Mouse (Mus musculus): Measurements from ENCODE around the gene Il11. TPM values are rescaled to one million over a fixed set of nuclear protein-coding genes. Genes with fewer than 3 reads are reported as not detected.

Il11 gene
- polyA plus RNA-seq (2017; shearing (Covaris generic)) = not detected

GRCm38 (mm10) chr7:4782759-4783158 is at the start of gene Il11, which contains the start of gene Tmem190:
TSS of gene Il11 (minus strand) at chr7:4782859.
TSS of gene Tmem190 (plus strand) at chr7:4782937.

GRCm38 (mm10) chr7:4812303-4813104 is 29.8 kb upstream of the Il11 start, which contains the start of gene Ube2s:
TSS of gene Ube2s (minus strand) at chr7:4812590.

GRCm38 (mm10) chr7:4792278-4793212 is 9.9 kb upstream of the Il11 start, which contains the start of gene Rpl28:
TSS of gene Rpl28 (plus strand) at chr7:4792874.

GRCm38 (mm10) chr7:4789436-4789935 is 6.8 kb upstream of the Il11 start, which contains the start of gene Tmem238:
TSS of gene Tmem238 (minus strand) at chr7:4789656.

GRCm38 (mm10) chr7:4771202-4771601 is 11.5 kb downstream of the Il11 start, which contains the start of gene Fam71e2:
TSS of gene Fam71e2 (minus strand) at chr7:4771302.

GRCm38 (mm10) chr7:4752821-4753570 is 29.7 kb downstream of the Il11 start, which contains the start of gene Cox6b2:
TSS of gene Cox6b2 (minus strand) at chr7:4753094.

GRCm38 (mm10) chr7:4739544-4740275 is 42.9 kb downstream of the Il11 start, which contains the start of gene Kmt5c:
TSS of gene Kmt5c (plus strand) at chr7:4740115.

GRCm38 (mm10) chr7:4725169-4725568 is 57.5 kb downstream of the Il11 start, which contains the start of gene Tmem150b:
TSS of gene Tmem150b (minus strand) at chr7:4725249.

Other genes starting within 250 kb of the Il11 start
- gene Syt5, start 235.3 kb downstream of the Il11 start, polyA plus RNA-seq (2017; shearing (Covaris generic)) = not detected
- gene Ptprh, start 178.8 kb downstream of the Il11 start, polyA plus RNA-seq (2017; shearing (Covaris generic)) = not detected
- gene Tmem86b, start 151.4 kb downstream of the Il11 start, polyA plus RNA-seq (2017; shearing (Covaris generic)) = 16.4 TPM
- gene Ppp6r1, start 123.8 kb downstream of the Il11 start, polyA plus RNA-seq (2017; shearing (Covaris generic)) = 282 TPM
- 76.5 TPM for gene Hspbp1, start 97.8 kb downstream of the Il11 start, polyA plus RNA-seq (2017; shearing (Covaris generic))
- gene Brsk1, start 92.3 kb downstream of the Il11 start, polyA plus RNA-seq (2017; shearing (Covaris generic)) = not detected
- gene Tmem150b, start 57.6 kb downstream of the Il11 start, polyA plus RNA-seq (2017; shearing (Covaris generic)) = not detected
- gene Kmt5c, start 42.7 kb downstream of the Il11 start, polyA plus RNA-seq (2017; shearing (Covaris generic)) = 37.1 TPM
- gene Cox6b2, start 29.8 kb downstream of the Il11 start, polyA plus RNA-seq (2017; shearing (Covaris generic)) = 2.0 TPM
- not detected for gene Fam71e2, start 11.6 kb downstream of the Il11 start, polyA plus RNA-seq (2017; shearing (Covaris generic))
- not detected for gene Tmem190, start 78 bp upstream of the Il11 start, polyA plus RNA-seq (2017; shearing (Covaris generic))
- gene Tmem238, start 6.8 kb upstream of the Il11 start, polyA plus RNA-seq (2017; shearing (Covaris generic)) = 2.8 TPM
- gene Rpl28, start 10.0 kb upstream of the Il11 start, polyA plus RNA-seq (2017; shearing (Covaris generic)) = 358 TPM
- 236 TPM for gene Ube2s, start 29.7 kb upstream of the Il11 start, polyA plus RNA-seq (2017; shearing (Covaris generic))
- gene Shisa7, start 61.8 kb upstream of the Il11 start, polyA plus RNA-seq (2017; shearing (Covaris generic)) = 0.12 TPM
- gene Isoc2b, start 87.4 kb upstream of the Il11 start, polyA plus RNA-seq (2017; shearing (Covaris generic)) = 7.4 TPM
- gene Isoc2a, start 94.3 kb upstream of the Il11 start, polyA plus RNA-seq (2017; shearing (Covaris generic)) = 0.77 TPM
- not detected for gene Gm36210, start 123.7 kb upstream of the Il11 start, polyA plus RNA-seq (2017; shearing (Covaris generic))
- 2.5 TPM for gene Zfp628, start 132.4 kb upstream of the Il11 start, polyA plus RNA-seq (2017; shearing (Covaris generic))
- gene Nat14, start 139.2 kb upstream of the Il11 start, polyA plus RNA-seq (2017; shearing (Covaris generic)) = not detected
- gene Ssc5d, start 142.9 kb upstream of the Il11 start, polyA plus RNA-seq (2017; shearing (Covaris generic)) = not detected
- not detected for gene Sbk2, start 181.5 kb upstream of the Il11 start, polyA plus RNA-seq (2017; shearing (Covaris generic))
- not detected for gene Sbk3, start 188.3 kb upstream of the Il11 start, polyA plus RNA-seq (2017; shearing (Covaris generic))
- 18.4 TPM for gene Zfp579, start 213.3 kb upstream of the Il11 start, polyA plus RNA-seq (2017; shearing (Covaris generic))
- gene Zfp524, start 231.6 kb upstream of the Il11 start, polyA plus RNA-seq (2017; shearing (Covaris generic)) = 21.0 TPM
- gene Fiz1, start 231.8 kb upstream of the Il11 start, polyA plus RNA-seq (2017; shearing (Covaris generic)) = 54.8 TPM
- gene Gm44973, start 232.6 kb upstream of the Il11 start, polyA plus RNA-seq (2017; shearing (Covaris generic)) = 5.0 TPM
- gene Zfp865, start 237.5 kb upstream of the Il11 start, polyA plus RNA-seq (2017; shearing (Covaris generic)) = 10.7 TPM
- not detected for gene Ccdc106, start 237.7 kb upstream of the Il11 start, polyA plus RNA-seq (2017; shearing (Covaris generic))

Data from naive thymus-derived CD4-positive, alpha-beta T cell, adult 5 months (primary cell).